Mouse (Mus musculus) ovary, postnatal 10 days (tissue): ENCODE results near the gene Pfn1.

Experiments used
- DNase-seq: peaks from one replicate; pipeline ENCODE4 v3.0.0; 2022; ENCODE audit warnings: low spot score

Gene Pfn1

DNA sequence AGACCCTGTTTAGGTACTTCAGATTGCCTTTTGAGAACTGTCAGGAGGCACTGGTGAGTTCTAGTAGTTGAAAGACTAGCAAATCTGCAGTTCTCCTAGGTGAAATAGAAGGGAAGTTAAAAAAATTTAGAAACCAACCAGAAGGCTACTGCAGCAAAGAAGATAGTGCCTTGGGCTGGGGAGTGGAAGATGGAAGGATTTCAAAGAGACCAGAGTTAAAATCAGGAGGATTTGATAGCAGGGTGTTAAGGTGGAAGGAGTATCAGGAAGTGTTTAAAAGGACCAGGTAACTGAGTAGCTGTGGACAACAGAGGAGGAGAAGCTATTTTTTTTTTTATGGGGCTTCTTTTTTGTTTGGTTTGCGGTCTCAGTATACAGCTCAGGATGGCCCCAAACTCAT is 16.7 kb downstream of the Pfn1 start:
- no peak for DNase-seq

DNA sequence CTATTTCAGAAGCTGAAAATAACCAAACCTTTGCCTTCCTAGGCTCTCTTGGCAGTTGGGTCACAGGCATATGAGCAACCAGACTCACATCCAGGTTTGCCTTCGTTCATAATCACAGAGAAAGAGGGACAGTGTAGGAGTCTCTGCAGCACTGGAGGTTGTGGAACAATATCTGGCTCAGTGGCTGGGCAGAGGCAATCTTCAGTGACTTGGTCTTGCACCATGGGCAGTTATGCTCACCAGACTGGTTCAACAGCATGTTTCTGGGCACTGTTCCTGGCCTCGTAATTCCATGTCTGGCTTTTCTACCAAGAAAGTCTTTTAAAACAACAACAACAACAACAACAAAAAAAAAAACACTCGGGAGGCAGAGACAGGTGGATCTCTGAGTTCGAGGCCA is 18.8 kb downstream of the Pfn1 start:
- DNase-seq: no peak

DNA sequence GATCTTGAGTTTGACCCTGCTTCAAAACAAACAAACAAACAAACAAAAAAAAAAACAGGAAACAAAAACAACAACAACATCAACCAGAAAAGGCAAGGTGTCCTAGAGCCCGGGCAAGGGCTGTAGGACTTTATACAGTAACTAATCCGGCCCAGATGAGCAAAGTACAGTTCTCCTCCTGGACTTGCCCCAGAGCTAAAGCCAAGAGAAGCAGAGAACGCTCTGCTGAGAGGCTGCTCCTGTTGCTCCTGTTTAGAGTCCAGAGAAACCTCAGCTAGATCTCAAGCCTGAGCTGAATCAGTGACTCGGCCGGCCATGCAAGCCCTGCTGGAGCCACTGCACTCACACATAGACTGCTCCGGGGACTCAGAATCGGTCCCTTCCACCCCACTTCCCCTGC is 24.3 kb downstream of the Pfn1 start:
- no peak for DNase-seq

DNA sequence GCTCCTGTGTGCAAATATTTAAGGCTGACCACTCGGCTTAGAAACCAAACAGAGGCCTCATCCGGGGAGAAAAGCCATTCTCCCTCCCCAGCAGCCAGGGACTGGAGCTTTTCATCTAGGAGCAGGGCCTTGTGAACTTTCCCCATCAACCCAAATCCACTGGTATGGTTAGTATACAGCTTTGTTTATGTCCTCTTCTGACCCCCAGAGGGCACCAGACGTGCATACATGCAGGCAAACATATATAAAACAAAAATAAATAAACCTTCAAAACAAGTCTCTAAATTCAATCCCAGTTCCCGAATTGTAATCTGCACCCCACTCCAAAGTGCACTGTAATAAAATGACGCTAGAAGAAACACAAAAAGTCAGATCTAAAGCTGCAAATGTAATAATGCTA is 24.9 kb downstream of the Pfn1 start:
- no peak for DNase-seq

DNA sequence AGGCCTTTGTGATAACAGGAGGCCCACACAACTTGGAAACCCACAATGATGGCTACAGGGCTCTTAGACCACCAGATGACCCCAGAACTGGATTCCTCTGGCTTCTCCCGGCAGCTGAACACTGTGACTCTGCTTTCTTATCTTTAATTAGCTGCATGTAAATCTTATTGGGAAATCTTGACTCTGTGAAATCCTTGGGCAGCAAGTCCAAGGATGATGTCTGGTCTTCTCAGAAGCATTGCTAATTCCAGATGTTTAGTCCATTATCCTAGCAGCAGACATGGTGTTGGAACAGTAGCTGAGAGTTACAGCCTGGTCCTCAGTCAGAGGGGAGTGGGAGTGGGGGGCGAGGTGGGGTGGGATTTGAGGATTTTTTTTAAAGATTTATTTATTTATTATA is 26.0 kb downstream of the Pfn1 start:
- no peak for DNase-seq

GRCm38 (mm10) chr11:70626877-70627276 is 27.6 kb downstream of the Pfn1 start:
- no peak for DNase-seq

GRCm38 (mm10) chr11:70625473-70625872 is 29.0 kb downstream of the Pfn1 start:
- DNase-seq: no peak

- no peak for DNase-seq
Measured at GRCm38 (mm10) chr11:70623053-70623742, 31.2 kb downstream of the Pfn1 start.

DNA sequence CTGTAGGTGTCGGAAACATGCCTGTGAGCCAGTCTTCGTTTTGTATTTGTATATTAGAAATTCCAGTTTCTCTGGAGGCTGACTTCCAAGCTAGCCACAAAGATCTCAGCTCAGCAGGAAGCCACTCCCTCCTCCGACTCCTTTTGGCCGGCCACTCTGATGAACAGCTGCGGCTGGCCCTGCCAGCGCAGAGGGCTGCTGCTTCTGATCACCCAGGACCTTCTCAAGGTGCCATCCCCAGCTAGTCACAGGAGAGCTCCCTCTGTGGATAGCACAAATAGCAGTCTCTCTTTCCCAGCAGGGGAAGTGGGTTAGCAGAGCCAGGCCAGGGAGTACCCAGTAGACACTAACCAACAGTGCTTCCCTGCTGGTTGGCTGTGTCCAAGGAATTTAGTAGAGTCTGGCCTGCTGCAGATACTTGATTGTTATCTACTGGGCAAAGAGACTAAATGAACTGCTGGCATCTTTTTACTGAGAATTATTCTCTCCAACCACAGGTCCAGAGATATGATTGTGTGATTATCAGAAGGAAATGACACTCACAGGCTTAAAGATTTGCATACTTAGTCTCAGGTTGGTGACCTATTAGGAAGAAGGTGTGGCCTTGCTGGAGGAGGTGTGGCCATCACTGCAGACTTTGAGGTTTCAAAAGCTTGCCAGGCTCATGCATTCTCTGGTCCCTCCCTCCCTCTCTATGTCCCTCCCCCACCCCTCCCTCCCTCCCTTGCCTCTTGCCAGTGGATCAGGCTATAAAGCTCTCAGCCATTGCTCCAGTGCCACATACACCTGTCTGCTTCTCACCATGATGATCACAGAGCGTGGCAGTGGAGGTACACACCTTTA is 32.3 kb downstream of the Pfn1 start:
- DNase-seq: no peak

DNA sequence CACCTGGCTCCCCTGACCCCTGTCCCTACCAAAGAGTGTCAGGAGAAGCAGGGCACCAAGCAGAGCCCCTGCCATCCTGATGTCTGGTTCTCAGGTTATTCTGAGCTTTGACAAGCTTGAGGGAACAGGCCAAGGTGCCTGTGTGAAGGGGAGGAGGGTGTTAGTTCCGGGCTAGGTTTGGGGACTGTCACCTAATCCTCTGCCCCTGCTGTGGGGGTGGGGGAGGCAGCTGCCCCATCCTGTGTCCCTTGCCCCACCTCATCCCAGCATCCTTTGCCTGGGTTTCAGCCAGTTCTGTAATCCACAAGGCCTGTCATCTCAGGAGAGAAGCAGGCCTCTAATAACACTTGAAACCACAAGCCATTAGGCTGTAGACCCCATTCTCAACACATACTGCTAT is 35.3 kb downstream of the Pfn1 start, which contains the start of gene Chrne:
Gene Chrne, minus strand, starts transcription at position 116 of the 400 bp plus-strand sequence.
- no peak for DNase-seq

DNA sequence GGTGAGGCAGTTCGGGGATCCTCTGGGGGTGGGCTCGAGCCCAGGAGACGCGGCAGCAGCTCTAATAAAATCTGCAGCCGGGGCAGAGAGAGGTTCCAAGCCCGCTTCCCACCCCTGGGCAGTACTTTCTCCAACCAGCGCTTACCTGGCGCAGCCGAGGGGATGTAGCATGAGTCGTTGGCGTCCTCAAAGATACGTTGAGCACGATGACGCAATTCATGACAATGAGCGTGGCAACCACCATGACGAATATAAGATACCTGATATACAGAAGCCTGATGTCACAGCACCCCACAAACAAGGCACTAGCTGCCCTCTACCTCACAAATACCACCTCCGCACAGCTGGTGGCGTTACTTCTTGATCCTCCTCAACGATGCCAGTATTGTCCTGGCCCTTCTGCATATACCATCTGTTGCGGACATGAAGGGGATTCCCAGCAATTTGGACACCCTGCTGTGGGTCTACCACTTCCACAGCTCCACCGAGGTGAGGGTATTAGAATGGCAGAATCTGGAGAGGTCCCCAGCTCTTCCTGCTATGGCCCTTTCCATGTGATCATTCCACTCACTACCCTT is 38.8 kb downstream of the Pfn1 start, which contains the start of gene 4930544D05Rik:
Gene 4930544D05Rik, plus strand, starts transcription at position 333 of the 578 bp plus-strand sequence.
- DNase-seq: no peak

- no peak for DNase-seq
Measured at GRCm38 (mm10) chr11:70615074-70615473, 39.4 kb downstream of the Pfn1 start.

GRCm38 (mm10) chr11:70612505-70612904 is 41.9 kb downstream of the Pfn1 start:
- DNase-seq: no peak

GRCm38 (mm10) chr11:70610752-70611151 is 43.7 kb downstream of the Pfn1 start:
- DNase-seq: no peak

DNA sequence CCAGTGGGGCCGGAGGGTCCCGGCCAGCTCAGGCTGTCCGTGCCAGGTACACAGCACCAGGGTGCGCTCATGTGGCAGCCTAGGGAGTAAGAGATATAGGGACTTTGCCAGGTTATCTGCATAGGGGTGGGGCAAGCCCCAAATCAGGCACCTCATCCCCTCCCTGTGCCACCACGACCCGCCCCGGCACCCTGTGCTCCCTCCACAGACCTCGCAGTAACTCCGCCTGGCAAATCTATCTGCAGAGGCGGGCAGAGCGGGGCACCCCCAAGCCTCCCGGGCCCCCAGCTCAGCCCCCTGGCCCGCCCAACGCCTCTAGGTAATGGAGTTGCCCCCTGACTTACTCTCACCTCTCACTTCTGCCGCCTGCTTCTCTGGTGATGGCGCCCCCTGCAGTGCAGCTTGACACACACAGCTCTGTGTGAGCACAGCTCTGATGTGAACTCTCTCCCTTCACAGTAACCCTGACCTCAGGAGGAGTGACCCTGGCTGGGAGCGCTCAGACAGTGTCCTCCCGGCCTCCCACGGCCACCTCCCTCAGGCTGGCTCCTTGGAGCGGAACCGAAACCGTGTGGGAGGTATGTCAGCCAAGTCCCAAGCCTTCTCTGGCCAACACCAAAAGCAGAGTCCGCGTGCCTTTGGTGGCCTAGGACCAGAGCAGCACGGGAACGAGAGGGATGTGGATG is 45.9 kb downstream of the Pfn1 start:
- DNase-seq: no peak

GRCm38 (mm10) chr11:70607611-70608010 is 46.8 kb downstream of the Pfn1 start:
- DNase-seq: no peak

GRCm38 (mm10) chr11:70606717-70607116 is 47.7 kb downstream of the Pfn1 start:
- DNase-seq: no peak

- DNase-seq: peak; percentile 51
Measured at GRCm38 (mm10) chr11:70605024-70605566, 49.3 kb downstream of the Pfn1 start.
